Mouse (Mus musculus) myocyte (in vitro differentiated cells): Measurements from ENCODE around the gene Sema4b. TPM values are rescaled to one million over a fixed set of nuclear protein-coding genes. Genes with fewer than 3 reads are reported as not detected.

Source experiments
- H3K27me3 ChIP-seq: one replicate; pipeline ENCODE4 v1.6.1; 2011; ENCODE audit not compliant: control insufficient read depth, insufficient read depth, insufficient read length
- H3K36me3 ChIP-seq: one replicate; pipeline ENCODE4 v1.6.1; 2011; ENCODE audit not compliant: control insufficient read depth, insufficient read depth
- H3K4me2 ChIP-seq: one replicate; pipeline ENCODE4 v1.6.1; 2011; ENCODE audit warnings: low read depth, control low read depth
- H3K4me3 ChIP-seq: one replicate; pipeline ENCODE4 v1.5.1; 2011; ENCODE audit warnings: mild to moderate bottlenecking, control low read depth, moderate library complexity
- H3K79me2 ChIP-seq: one replicate; pipeline ENCODE4 v1.6.1; 2011; ENCODE audit not compliant: control insufficient read depth, insufficient read depth
- H3ac ChIP-seq: one replicate; pipeline ENCODE4 v1.6.1; 2011; ENCODE audit not compliant: control insufficient read depth, insufficient read length
- CEBPB ChIP-seq: IDR thresholded peaks from 2 replicates; pipeline ENCODE4 v1.6.1; 2011; ENCODE audit warnings: mild to moderate bottlenecking, moderate library complexity; ENCODE audit not compliant: poor library complexity, insufficient read depth, severe bottlenecking
- E2F4 ChIP-seq: IDR thresholded peaks from one replicate; pipeline ENCODE4 v1.6.1; 2011; ENCODE audit warnings: mild to moderate bottlenecking, control low read depth, moderate library complexity; ENCODE audit not compliant: insufficient read depth
- MAX ChIP-seq: IDR thresholded peaks from one replicate; pipeline ENCODE4 v1.6.1; 2011; ENCODE audit warnings: low read depth, mild to moderate bottlenecking, control low read depth
- MYOD1 ChIP-seq, 3 experiments: IDR thresholded peaks; one replicate each; pipeline ENCODE4 v1.6.1; 2011; ENCODE audit warnings: control low read depth in 2 of 3, low read depth in 2 of 3, mild to moderate bottlenecking in 2 of 3, moderate library complexity in 1 of 3; ENCODE audit not compliant: insufficient read length in 2 of 3, control insufficient read depth in 1 of 3
- MYOG ChIP-seq, 3 experiments: IDR thresholded peaks; one replicate each; pipeline ENCODE4 v1.6.1; 2011; ENCODE audit warnings: control low read depth in 2 of 3, low read depth in 2 of 3, mild to moderate bottlenecking in 2 of 3; ENCODE audit not compliant: insufficient read length in 2 of 3, control insufficient read depth in 1 of 3, insufficient read depth in 1 of 3
- POLR2A ChIP-seq: IDR thresholded peaks from one replicate; pipeline ENCODE4 v1.6.1; 2011; ENCODE audit warnings: low read depth, mild to moderate bottlenecking, control low read depth, moderate library complexity; ENCODE audit not compliant: insufficient read length
- POLR2AphosphoS2 ChIP-seq: IDR thresholded peaks from one replicate; pipeline ENCODE4 v1.6.1; 2011; ENCODE audit warnings: low read depth, control low read depth; ENCODE audit not compliant: insufficient read length
- REST ChIP-seq: IDR thresholded peaks from one replicate; pipeline ENCODE4 v1.6.1; 2011; ENCODE audit warnings: mild to moderate bottlenecking, control low read depth, moderate library complexity; ENCODE audit not compliant: insufficient read depth, insufficient read length
- SRF ChIP-seq: IDR thresholded peaks from one replicate; pipeline ENCODE4 v1.6.1; 2011; ENCODE audit warnings: low read depth; ENCODE audit not compliant: control insufficient read depth, insufficient read length
- TCF12 ChIP-seq: IDR thresholded peaks from one replicate; pipeline ENCODE4 v1.6.1; 2011; ENCODE audit warnings: mild to moderate bottlenecking, control low read depth; ENCODE audit not compliant: poor library complexity, insufficient read depth, severe bottlenecking
- TCF3 ChIP-seq: IDR thresholded peaks from one replicate; pipeline ENCODE4 v1.6.1; 2011; ENCODE audit warnings: low read depth, control low read depth; ENCODE audit not compliant: insufficient read length
- USF1 ChIP-seq: IDR thresholded peaks from one replicate; pipeline ENCODE4 v1.6.1; 2011; ENCODE audit warnings: low read depth, mild to moderate bottlenecking, control low read depth, moderate library complexity
- polyA plus RNA-seq: library from polyadenylated mRNA; unstranded; fragments of >200 nt; fragmentation: generic; extraction: Trizol; gene quantifications from one replicate; pipeline ENCODE4 v1.2.1, GENCODE M21; 2012; ENCODE audit warnings: missing spikeins

Gene Sema4b
- polyA plus RNA-seq, 1 experiment = 11.4 TPM

DNA sequence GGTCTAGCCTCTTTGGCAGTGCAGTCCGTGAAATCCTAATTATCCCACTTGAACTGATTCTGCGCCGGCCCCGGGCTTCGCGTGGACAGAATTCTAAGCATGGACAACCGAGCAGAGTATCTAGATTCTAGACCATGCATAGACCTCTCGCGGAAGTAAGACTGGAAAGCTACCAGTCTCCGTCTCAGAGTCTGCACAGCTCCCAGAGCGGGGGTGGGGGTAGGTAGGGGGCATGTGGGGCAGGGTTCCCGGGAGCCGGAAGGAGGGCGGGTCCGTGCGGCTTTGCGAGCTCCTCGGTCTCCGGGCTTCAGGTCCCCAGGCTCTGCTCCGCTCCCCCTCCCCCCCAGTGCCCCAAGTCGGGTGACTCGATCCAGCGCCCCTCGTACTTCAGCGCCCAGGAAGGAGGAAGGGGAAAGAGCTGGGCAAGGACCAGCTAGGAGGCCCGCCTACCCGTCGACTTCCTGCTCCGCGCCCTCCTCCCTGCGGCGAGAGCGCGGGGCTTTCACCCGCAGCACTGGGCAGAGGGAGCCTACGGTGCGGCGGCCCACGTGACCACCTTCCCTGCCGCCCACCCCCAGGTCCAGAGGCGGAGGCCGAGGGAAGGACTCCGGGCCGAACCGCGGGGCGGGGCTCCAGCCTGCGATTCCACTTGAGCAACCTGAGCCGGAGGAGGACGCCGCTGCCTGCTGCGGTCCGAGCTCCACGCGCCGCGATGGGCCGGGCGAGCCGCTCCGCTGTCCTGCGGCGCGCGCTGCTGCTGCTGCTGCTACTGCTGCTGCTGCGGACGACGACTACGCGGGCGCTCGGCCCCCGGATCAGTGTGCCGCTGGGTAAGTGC, 11.5 kb downstream of the Sema4b start:
- Histone ChIP-seq H3K27me3 (no peaks in the 10 kb centered on the region), H3K79me2 (peaks cover 62% of the 10 kb centered on the region), H3K4me3 (peak overlapping the region; percentile 55), H3ac (peak overlapping the region; percentile 92), H3K36me3 (no peaks in the 10 kb centered on the region), H3K4me2 (peak overlapping the region; percentile 79)
- TF ChIP-seq MYOG (IDR thresholded peaks at IDR 0.05; ENCODE audit: control insufficient read depth in 1 of 3, insufficient read depth in 1 of 3, insufficient read length in 2 of 3, low read depth in 2 of 3) (peak in 2 of 3 experiments; percentile 39 to 55), REST (peak; percentile 6), MYOD1 (IDR thresholded peaks at IDR 0.05; ENCODE audit: control insufficient read depth in 1 of 3, insufficient read length in 2 of 3, low read depth in 2 of 3) (no peak), TCF3 (no peak), POLR2A (peak; percentile 83), MAX (no peak), SRF (no peak), CEBPB (no peak), USF1 (peak; percentile 75)

DNA sequence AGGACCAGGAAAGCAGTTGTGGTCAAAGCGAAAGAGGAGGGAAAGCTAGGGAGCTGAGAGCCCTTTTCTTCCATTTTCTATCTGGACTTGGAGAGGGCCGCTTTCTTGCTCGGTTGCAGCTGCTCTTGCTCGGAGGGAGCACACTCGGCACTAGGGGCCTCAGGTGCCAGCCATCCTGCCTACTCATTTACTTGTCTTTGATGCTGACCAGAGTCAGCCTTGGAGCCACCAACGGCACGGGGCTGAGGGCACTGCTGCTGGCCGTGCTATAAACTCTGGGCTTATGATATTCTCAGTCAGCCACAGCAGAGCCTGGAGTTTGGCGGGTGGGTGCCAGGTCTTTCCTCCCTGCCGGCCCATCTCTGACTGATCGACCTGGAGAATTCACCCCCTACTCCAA, 12.2 kb downstream of the Sema4b start:
- peaks cover 62% of the 10 kb centered on the region for H3K79me2 ChIP-seq
- no peaks in the 10 kb centered on the region for H3K36me3 ChIP-seq
- peak overlapping the region; percentile 92 for H3ac ChIP-seq
- peak overlapping the region; percentile 55 for H3K4me3 ChIP-seq
- peak overlapping the region; percentile 79 for H3K4me2 ChIP-seq
- TF ChIP-seq CEBPB (no peak), TCF12 (no peak), MAX (no peak), REST (no peak), MYOD1 (IDR thresholded peaks at IDR 0.05; ENCODE audit: control insufficient read depth in 1 of 3, insufficient read length in 2 of 3, low read depth in 2 of 3) (no peak), USF1 (no peak), MYOG (IDR thresholded peaks at IDR 0.05; ENCODE audit: control insufficient read depth in 1 of 3, insufficient read depth in 1 of 3, insufficient read length in 2 of 3, low read depth in 2 of 3) (no peak), POLR2AphosphoS2 (no peak), POLR2A (no peak), TCF3 (no peak), SRF (no peak), E2F4 (no peak)
- H3K27me3 ChIP-seq = no peaks in the 10 kb centered on the region

DNA sequence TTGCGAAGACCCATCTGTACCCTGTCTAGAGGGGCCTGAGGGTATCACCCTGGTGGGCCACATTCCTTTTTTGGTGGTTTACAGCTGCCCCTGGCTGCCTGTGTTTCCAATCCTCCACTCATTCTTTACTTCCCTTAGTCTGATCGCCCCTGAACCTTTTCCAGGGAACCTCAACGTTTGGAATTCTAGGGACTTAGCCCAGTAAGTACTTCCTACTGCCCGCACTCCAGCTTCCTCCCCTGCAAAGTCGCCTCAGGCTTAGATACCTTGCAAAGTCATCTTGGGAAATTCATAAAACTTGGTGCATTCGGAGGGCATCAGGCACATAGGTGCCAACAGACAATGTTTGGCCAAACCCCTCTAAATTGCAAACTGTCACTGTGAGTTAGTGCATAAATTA, 12.6 kb downstream of the Sema4b start:
- peak overlapping the region; percentile 92 for H3ac ChIP-seq
- peak overlapping the region; percentile 79 for H3K4me2 ChIP-seq
- H3K4me3 ChIP-seq = peak overlapping the region; percentile 55
- no peaks in the 10 kb centered on the region for H3K27me3 ChIP-seq
- TF ChIP-seq POLR2AphosphoS2 = no peak
- TF ChIP-seq MYOG (IDR thresholded peaks at IDR 0.05; ENCODE audit: control insufficient read depth in 1 of 3, insufficient read depth in 1 of 3, insufficient read length in 2 of 3, low read depth in 2 of 3) = no peak
- TF ChIP-seq CEBPB = no peak
- TF ChIP-seq MYOD1 (IDR thresholded peaks at IDR 0.05; ENCODE audit: control insufficient read depth in 1 of 3, insufficient read length in 2 of 3, low read depth in 2 of 3) = no peak
- TF ChIP-seq REST = no peak
- no peak for TF ChIP-seq E2F4
- H3K79me2 ChIP-seq = peaks cover 65% of the 10 kb centered on the region
- H3K36me3 ChIP-seq = no peaks in the 10 kb centered on the region

DNA sequence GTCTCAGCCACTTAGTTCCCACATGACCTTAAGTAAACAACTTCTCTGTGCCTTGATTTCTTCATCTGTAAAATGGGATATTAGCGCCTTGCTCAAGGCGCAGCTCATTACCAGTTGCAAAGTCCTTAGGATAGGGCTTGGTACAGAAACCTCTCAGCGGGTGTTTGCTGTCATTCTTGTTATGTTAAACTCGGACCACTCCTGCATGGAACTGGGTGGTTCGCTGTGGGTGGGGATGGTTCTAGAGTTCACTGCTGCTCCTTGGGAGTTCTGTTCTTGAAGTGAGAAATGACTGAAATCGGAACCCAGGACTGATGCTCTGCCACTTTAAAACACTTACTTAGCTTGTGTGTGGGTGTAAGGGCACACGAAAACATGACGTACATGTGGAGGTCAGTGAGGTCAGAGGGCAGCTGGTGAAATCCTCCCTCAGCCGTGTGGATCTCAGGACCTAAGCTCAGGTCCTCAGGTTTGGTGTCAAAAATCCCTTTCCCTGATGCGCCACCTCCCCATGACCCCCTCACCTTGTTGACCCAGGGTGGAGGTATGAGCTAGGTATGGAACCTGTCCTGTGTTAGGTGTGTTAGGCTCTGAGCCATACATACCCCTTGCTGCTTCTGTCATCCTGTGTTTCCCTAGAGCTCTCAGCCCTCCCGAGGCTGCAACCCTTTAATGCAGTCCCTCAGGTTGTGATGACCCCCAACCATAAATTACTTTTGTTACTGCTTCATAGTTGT, 13.4 kb downstream of the Sema4b start:
- TF ChIP-seq MAX = no peak
- no peak for TF ChIP-seq MYOG (IDR thresholded peaks at IDR 0.05; ENCODE audit: control insufficient read depth in 1 of 3, insufficient read depth in 1 of 3, insufficient read length in 2 of 3, low read depth in 2 of 3)
- no peak for TF ChIP-seq REST
- TF ChIP-seq POLR2A = no peak
- Histone ChIP-seq H3K36me3 (no peaks in the 10 kb centered on the region), H3K4me2 (peak overlapping the region; percentile 79), H3K27me3 (no peaks in the 10 kb centered on the region), H3K4me3 (peak overlapping the region; percentile 55), H3K79me2 (peaks cover 65% of the 10 kb centered on the region), H3ac (no peak overlapping the region)

- Histone ChIP-seq H3K79me2 (peaks cover 67% of the 10 kb centered on the region), H3ac (no peak overlapping the region), H3K27me3 (no peaks in the 10 kb centered on the region), H3K36me3 (no peaks in the 10 kb centered on the region), H3K4me2 (peak overlapping the region; percentile 79), H3K4me3 (no peak overlapping the region)
- TF ChIP-seq POLR2AphosphoS2 (no peak), SRF (no peak), MYOG (IDR thresholded peaks at IDR 0.05; ENCODE audit: control insufficient read depth in 1 of 3, insufficient read depth in 1 of 3, insufficient read length in 2 of 3, low read depth in 2 of 3) (no peak), TCF12 (no peak), REST (no peak), TCF3 (no peak), USF1 (no peak), MYOD1 (IDR thresholded peaks at IDR 0.05; ENCODE audit: control insufficient read depth in 1 of 3, insufficient read length in 2 of 3, low read depth in 2 of 3) (no peak), E2F4 (no peak), MAX (no peak), CEBPB (no peak), POLR2A (no peak)
Observed at GRCm38 (mm10) chr7:80200588-80200945, 13.9 kb downstream of the Sema4b start.
